Mouse (Mus musculus) embryo, embryonic 10.5 days (tissue): ENCODE data around the gene Vsir.

Experiments used
- DNase-seq: peaks from one replicate; pipeline ENCODE4 v3.0.0-alpha.2; 2015; ENCODE audit warnings: low spot score

Gene Vsir

GRCm38 (mm10) chr10:60353241-60354002 is 6.8 kb downstream of the Vsir start:
- DNase-seq: no peak

- no peak for DNase-seq
These were observed 7.3 kb downstream of the Vsir start for GRCm38 (mm10) chr10:60354003-60354325.

GRCm38 (mm10) chr10:60354881-60355677 is 8.4 kb downstream of the Vsir start:
- DNase-seq: peak; percentile 15

GRCm38 (mm10) chr10:60357441-60357840 is 10.8 kb downstream of the Vsir start:
- DNase-seq: no peak

- no peak for DNase-seq
These were observed 11.2 kb downstream of the Vsir start for GRCm38 (mm10) chr10:60357901-60358300.

GRCm38 (mm10) chr10:60358776-60359175 is 12.1 kb downstream of the Vsir start:
- DNase-seq: peak; percentile 9

GRCm38 (mm10) chr10:60361615-60362309 is 15.1 kb downstream of the Vsir start:
- peak; percentile 6 for DNase-seq

- DNase-seq: no peak
These were observed 15.6 kb downstream of the Vsir start for GRCm38 (mm10) chr10:60362310-60362628.

GRCm38 (mm10) chr10:60363426-60363825 is 16.8 kb downstream of the Vsir start:
- no peak for DNase-seq

GRCm38 (mm10) chr10:60367145-60367544 is 20.5 kb downstream of the Vsir start:
- DNase-seq: no peak

GRCm38 (mm10) chr10:60367904-60368303 is 21.3 kb downstream of the Vsir start:
- no peak for DNase-seq

- DNase-seq: no peak
These were observed 22.8 kb downstream of the Vsir start for GRCm38 (mm10) chr10:60369405-60369804.

GRCm38 (mm10) chr10:60370098-60370497 is 23.4 kb downstream of the Vsir start:
- DNase-seq: no peak

GRCm38 (mm10) chr10:60370601-60371061 is 24.0 kb downstream of the Vsir start:
- no peak for DNase-seq

- no peak for DNase-seq
These were observed 25.1 kb downstream of the Vsir start for GRCm38 (mm10) chr10:60371596-60372386.

- peak; percentile 54 for DNase-seq
These were observed 26.9 kb downstream of the Vsir start for GRCm38 (mm10) chr10:60373543-60373936.

- DNase-seq: peak; percentile 36
These were observed 27.4 kb downstream of the Vsir start for GRCm38 (mm10) chr10:60373937-60374578.

- no peak for DNase-seq
These were observed 30.1 kb downstream of the Vsir start for GRCm38 (mm10) chr10:60376704-60377103.

- DNase-seq: no peak
These were observed 32.8 kb downstream of the Vsir start for GRCm38 (mm10) chr10:60379419-60379957.

GRCm38 (mm10) chr10:60380229-60380628 is 33.6 kb downstream of the Vsir start:
- DNase-seq: no peak
